Mouse (Mus musculus) mouse trophoblast stem cell (cell line): ENCODE data around the gene Ubb.
"Not testable (repeated sequence)": the region's sequence is repeated elsewhere in the genome, so short reads cannot be mapped to it uniquely, and the experiment has no call there.

Experiments
- in situ Hi-C, 2 experiments: fragments of 300-500 bp; cut with MseI, MboI; formaldehyde crosslinking; loops; 2 replicates in 1 of 2; 3 replicates in 1 of 2; pipeline ENCODE4 v1.15.1; 2025

The Ubb gene

GRCm38 (mm10) chr11:62550727-62551225, at the start of gene Ubb:
Ubb (plus strand) TSS chr11:62551171.
- in situ Hi-C loops: no loop called here

- in situ Hi-C loops: no loop called here
Observed at GRCm38 (mm10) chr11:62507683-62508082, 43.3 kb upstream of the Ubb start.

- in situ Hi-C loops: not testable (repeated sequence)
Observed at GRCm38 (mm10) chr11:62508365-62508764, 42.6 kb upstream of the Ubb start.

- in situ Hi-C loops: not testable (repeated sequence)
Observed at GRCm38 (mm10) chr11:62508816-62509215, 42.2 kb upstream of the Ubb start.

- in situ Hi-C loops: no loop called here
Observed at GRCm38 (mm10) chr11:62509571-62509970, 41.4 kb upstream of the Ubb start.

GRCm38 (mm10) chr11:62510956-62511355, 40.0 kb upstream of the Ubb start:
- in situ Hi-C loops: no loop called here

- in situ Hi-C loops: no loop called here
Observed at GRCm38 (mm10) chr11:62511444-62512202, 39.3 kb upstream of the Ubb start.

GRCm38 (mm10) chr11:62512529-62513080, 38.4 kb upstream of the Ubb start:
- in situ Hi-C loops: no loop called here

- in situ Hi-C loops: no loop called here
Observed at GRCm38 (mm10) chr11:62513311-62513710, 37.7 kb upstream of the Ubb start.

GRCm38 (mm10) chr11:62518991-62519390, 32.0 kb upstream of the Ubb start:
- in situ Hi-C loops: no loop called here

GRCm38 (mm10) chr11:62522283-62522682, 28.7 kb upstream of the Ubb start:
- in situ Hi-C loops: no loop called here

GRCm38 (mm10) chr11:62537089-62537488, 13.9 kb upstream of the Ubb start:
- in situ Hi-C loops: no loop called here

- in situ Hi-C loops: no loop called here
Observed at GRCm38 (mm10) chr11:62537590-62537989, 13.4 kb upstream of the Ubb start.

- in situ Hi-C loops: no loop called here
Observed at GRCm38 (mm10) chr11:62538321-62539088, 12.5 kb upstream of the Ubb start.

GRCm38 (mm10) chr11:62539089-62539890, 11.7 kb upstream of the Ubb start, which contains the start of gene Cenpv:
Cenpv (minus strand) TSS chr11:62539261.
- in situ Hi-C loops: no loop called here

- in situ Hi-C loops: no loop called here
Observed at GRCm38 (mm10) chr11:62540167-62540566, 10.8 kb upstream of the Ubb start.

GRCm38 (mm10) chr11:62540969-62541368, 10.0 kb upstream of the Ubb start:
- in situ Hi-C loops: no loop called here

GRCm38 (mm10) chr11:62541581-62541980, 9.4 kb upstream of the Ubb start:
- in situ Hi-C loops: no loop called here

- in situ Hi-C loops: no loop called here
Observed at GRCm38 (mm10) chr11:62543991-62544390, 7.0 kb upstream of the Ubb start.

- in situ Hi-C loops: no loop called here
Observed at GRCm38 (mm10) chr11:62549782-62550181, 1.2 kb upstream of the Ubb start.

GRCm38 (mm10) chr11:62550227-62550685, 715 bp upstream of the Ubb start:
- in situ Hi-C loops: no loop called here
